Mouse (Mus musculus) ES-Bruce4 (cell line): ENCODE measurements around the gene Dnajb14.

Source experiments
- CTCF ChIP-seq: IDR thresholded peaks from one replicate; pipeline ENCODE4 v1.8.1; 2011; ENCODE audit warnings: low read depth, low read length
- EP300 ChIP-seq: IDR thresholded peaks from 2 replicates; pipeline ENCODE4 v1.6.1; 2011; ENCODE audit warnings: low read depth, low read length; ENCODE audit not compliant: insufficient read depth
- POLR2A ChIP-seq: IDR thresholded peaks from one replicate; pipeline ENCODE4 v1.8.1; 2011; ENCODE audit warnings: low read length; ENCODE audit not compliant: insufficient read depth

DNA sequence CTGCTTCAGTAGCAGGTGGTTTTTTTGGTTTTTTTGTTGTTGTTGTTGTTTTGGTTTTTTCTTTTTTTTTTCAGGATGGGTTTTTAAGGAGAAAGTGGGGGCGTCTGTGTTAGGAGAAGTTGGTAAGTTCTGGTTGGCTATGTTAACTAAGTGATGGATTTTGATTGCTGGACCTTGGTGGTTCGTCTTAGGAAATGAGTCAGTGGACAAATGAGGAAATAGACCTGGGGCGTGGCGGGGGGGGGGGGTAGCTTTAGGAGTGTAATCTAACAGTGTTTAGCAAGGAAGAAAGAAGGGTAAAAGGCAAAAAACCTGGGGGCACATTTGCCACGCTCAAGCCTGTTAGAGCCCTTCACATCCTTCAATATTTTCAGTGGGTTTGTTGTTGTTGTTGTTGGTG, 20.9 kb upstream of the Dnajb14 start:
- TF ChIP-seq CTCF, result no peak
- TF ChIP-seq POLR2A, result no peak
- TF ChIP-seq EP300, result no peak
